Mouse (Mus musculus): ENCODE data around the gene Gm37240. TPM values are rescaled to one million over a fixed set of nuclear protein-coding genes. Genes with fewer than 3 reads are reported as not detected.
A peak's percentile ranks its signal among the peaks of the same experiment; 100 is the strongest.

Gm37240 gene
- polyA plus RNA-seq, 1 experiment from 2014 or later = 18.1 TPM

- WGBS = 45% methylated on average over 11 of the region's 11 CpGs
- DNase-seq (ENCODE audit: low spot score) = no peak
- ATAC-seq (ENCODE audit: low FRiP score, low TSS enrichment) = no peak
- Histone ChIP-seq H3K9ac (ENCODE audit: low read length) (no peak overlapping the region), H3K4me3 (ENCODE audit: low read depth, low read length) (no peak overlapping the region), H3K4me2 (replicated peaks; ENCODE audit: low read depth) (no peak overlapping the region), H3K36me3 (ENCODE audit: control insufficient read depth, insufficient read depth, low read length) (no peaks in the 10 kb centered on the region), H3K4me1 (replicated peaks; ENCODE audit: control insufficient read depth, insufficient read depth) (no peaks in the 10 kb centered on the region), H3K27me3 (ENCODE audit: control insufficient read depth, insufficient read depth, low read length) (no peaks in the 10 kb centered on the region), H3K9me3 (ENCODE audit: control insufficient read depth, low read length) (no peaks in the 10 kb centered on the region), H3K27ac (replicated peaks) (0 out of 2 replicates have a peak overlapping the region, but pooled peaks have one; percentile 3)
- TF ChIP-seq CTCF (IDR thresholded peaks at IDR 0.05; ENCODE audit: low read depth) = no peak
- no peak for TF ChIP-seq EP300 (optimal IDR thresholded peaks at IDR 0.05)
Measured at GRCm38 (mm10) chr3:84639767-84640500, 1247.4 kb downstream of the Gm37240 start.

GRCm38 (mm10) chr3:84638858-84639257 is 1248.5 kb downstream of the Gm37240 start:
- Histone ChIP-seq H3K4me3 (ENCODE audit: low read depth, low read length) (no peak overlapping the region), H3K36me3 (ENCODE audit: control insufficient read depth, insufficient read depth, low read length) (no peaks in the 10 kb centered on the region), H3K27ac (replicated peaks) (peak overlapping the region; percentile 94), H3K4me1 (replicated peaks; ENCODE audit: control insufficient read depth, insufficient read depth) (no peaks in the 10 kb centered on the region), H3K27me3 (ENCODE audit: control insufficient read depth, insufficient read depth, low read length) (no peaks in the 10 kb centered on the region), H3K9me3 (ENCODE audit: control insufficient read depth, low read length) (no peaks in the 10 kb centered on the region), H3K4me2 (replicated peaks; ENCODE audit: low read depth) (no peak overlapping the region), H3K9ac (ENCODE audit: low read length) (no peak overlapping the region)
- ATAC-seq (ENCODE audit: low FRiP score, low TSS enrichment) = peak; percentile 96
- peak; percentile 84 for DNase-seq (ENCODE audit: low spot score)
- TF ChIP-seq CTCF (IDR thresholded peaks at IDR 0.05; ENCODE audit: low read depth) (peak; percentile 24; the same call in 1 of the 2 replicates), EP300 (optimal IDR thresholded peaks at IDR 0.05) (no peak)
- WGBS = 66% methylated on average over 4 of the region's 4 CpGs

GRCm38 (mm10) chr3:84637890-84638578 is 1249.3 kb downstream of the Gm37240 start:
- peak; percentile 91 for ATAC-seq (ENCODE audit: low FRiP score, low TSS enrichment)
- Histone ChIP-seq H3K36me3 (ENCODE audit: control insufficient read depth, insufficient read depth, low read length) (no peaks in the 10 kb centered on the region), H3K4me1 (replicated peaks; ENCODE audit: control insufficient read depth, insufficient read depth) (no peaks in the 10 kb centered on the region), H3K4me2 (replicated peaks; ENCODE audit: low read depth) (no peak overlapping the region), H3K27me3 (ENCODE audit: control insufficient read depth, insufficient read depth, low read length) (no peaks in the 10 kb centered on the region), H3K4me3 (ENCODE audit: low read depth, low read length) (no peak overlapping the region), H3K9me3 (ENCODE audit: control insufficient read depth, low read length) (no peaks in the 10 kb centered on the region), H3K27ac (replicated peaks) (peak overlapping the region; percentile 94), H3K9ac (ENCODE audit: low read length) (0 out of 2 replicates have a peak overlapping the region, but pooled peaks have one; percentile 5)
- peak; percentile 88 for DNase-seq (ENCODE audit: low spot score)
- TF ChIP-seq CTCF (IDR thresholded peaks at IDR 0.05; ENCODE audit: low read depth) (peak; percentile 14; the same call in 1 of the 2 replicates), EP300 (optimal IDR thresholded peaks at IDR 0.05) (no peak)
- 48% methylated on average over 12 of the region's 12 CpGs for WGBS

- H3K36me3 ChIP-seq (ENCODE audit: control insufficient read depth, insufficient read depth, low read length) = no peaks in the 10 kb centered on the region
- H3K4me2 ChIP-seq (replicated peaks; ENCODE audit: low read depth) = no peak overlapping the region
- no peak overlapping the region for H3K9ac ChIP-seq (ENCODE audit: low read length)
- DNase-seq (ENCODE audit: low spot score) = peak; percentile 58
- H3K4me1 ChIP-seq (replicated peaks; ENCODE audit: control insufficient read depth, insufficient read depth) = no peaks in the 10 kb centered on the region
- H3K9me3 ChIP-seq (ENCODE audit: control insufficient read depth, low read length) = no peaks in the 10 kb centered on the region
- TF ChIP-seq CTCF (IDR thresholded peaks at IDR 0.05; ENCODE audit: low read depth) (no peak), EP300 (optimal IDR thresholded peaks at IDR 0.05) (no peak)
- WGBS = 58% methylated on average over 6 of the region's 6 CpGs
- ATAC-seq (ENCODE audit: low FRiP score, low TSS enrichment) = 0 out of 2 replicates have a peak, but pooled peaks have one; percentile 30
- no peak overlapping the region for H3K4me3 ChIP-seq (ENCODE audit: low read depth, low read length)
- no peak overlapping the region for H3K27ac ChIP-seq (replicated peaks)
- H3K27me3 ChIP-seq (ENCODE audit: control insufficient read depth, insufficient read depth, low read length) = no peaks in the 10 kb centered on the region
Measured at GRCm38 (mm10) chr3:84637095-84637494, 1250.2 kb downstream of the Gm37240 start.

- H3K36me3 ChIP-seq (ENCODE audit: control insufficient read depth, insufficient read depth, low read length) = no peaks in the 10 kb centered on the region
- no peak overlapping the region for H3K4me3 ChIP-seq (ENCODE audit: low read depth, low read length)
- no peak overlapping the region for H3K4me2 ChIP-seq (replicated peaks; ENCODE audit: low read depth)
- H3K9me3 ChIP-seq (ENCODE audit: control insufficient read depth, low read length) = no peaks in the 10 kb centered on the region
- no peak overlapping the region for H3K9ac ChIP-seq (ENCODE audit: low read length)
- no peak for ATAC-seq (ENCODE audit: low FRiP score, low TSS enrichment)
- 98% methylated on average over 9 of the region's 9 CpGs for WGBS
- no peak for DNase-seq (ENCODE audit: low spot score)
- H3K27ac ChIP-seq (replicated peaks) = no peak overlapping the region
- H3K27me3 ChIP-seq (ENCODE audit: control insufficient read depth, insufficient read depth, low read length) = no peaks in the 10 kb centered on the region
- H3K4me1 ChIP-seq (replicated peaks; ENCODE audit: control insufficient read depth, insufficient read depth) = no peaks in the 10 kb centered on the region
- TF ChIP-seq EP300 (optimal IDR thresholded peaks at IDR 0.05) (no peak), CTCF (IDR thresholded peaks at IDR 0.05; ENCODE audit: low read depth) (no peak)
Measured at GRCm38 (mm10) chr3:84631586-84631985, 1255.7 kb downstream of the Gm37240 start.

- 42% methylated on average over 3 of the region's 3 CpGs for WGBS
- Histone ChIP-seq H3K36me3 (ENCODE audit: control insufficient read depth, insufficient read depth, low read length) (no peaks in the 10 kb centered on the region), H3K9ac (ENCODE audit: low read length) (no peak overlapping the region), H3K4me2 (replicated peaks; ENCODE audit: low read depth) (no peak overlapping the region), H3K9me3 (ENCODE audit: control insufficient read depth, low read length) (no peaks in the 10 kb centered on the region), H3K4me1 (replicated peaks; ENCODE audit: control insufficient read depth, insufficient read depth) (no peaks in the 10 kb centered on the region), H3K27me3 (ENCODE audit: control insufficient read depth, insufficient read depth, low read length) (no peaks in the 10 kb centered on the region), H3K4me3 (ENCODE audit: low read depth, low read length) (no peak overlapping the region), H3K27ac (replicated peaks) (no peak overlapping the region)
- no peak for TF ChIP-seq EP300 (optimal IDR thresholded peaks at IDR 0.05)
- no peak for TF ChIP-seq CTCF (IDR thresholded peaks at IDR 0.05; ENCODE audit: low read depth)
- no peak for DNase-seq (ENCODE audit: low spot score)
- ATAC-seq (ENCODE audit: low FRiP score, low TSS enrichment) = no peak
Measured at GRCm38 (mm10) chr3:84622026-84622425, 1265.3 kb downstream of the Gm37240 start.
